Mouse (Mus musculus): ENCODE data around the gene Ap1ar. TPM values are rescaled to one million over a fixed set of nuclear protein-coding genes. Genes with fewer than 3 reads are reported as not detected.

Gene Ap1ar
- polyA plus RNA-seq, 1 experiment from 2014 or later = 49.3 TPM

DNA sequence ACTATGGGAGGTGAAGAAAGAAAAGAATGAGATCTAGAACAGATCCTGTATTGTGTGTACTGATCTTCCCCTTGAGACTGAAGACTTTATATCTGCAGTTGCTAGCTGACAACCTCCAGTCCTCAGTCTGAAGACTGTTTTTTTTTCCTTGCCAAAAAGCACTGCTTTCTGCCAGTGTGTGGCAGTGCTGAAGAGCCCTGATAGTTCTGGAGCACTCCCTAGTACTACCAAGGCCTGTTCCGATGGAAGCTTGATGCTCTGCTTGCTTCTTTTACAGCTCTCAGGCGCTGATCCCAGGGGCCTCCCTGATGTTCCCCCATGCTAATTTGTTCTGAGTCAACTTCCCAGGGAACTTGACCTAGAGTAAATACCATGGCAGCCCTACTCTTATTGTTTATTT lies 26.9 kb upstream of the Ap1ar start:
- no peak overlapping the region for H3K4me3 ChIP-seq (ENCODE audit: low read length)
- H3K36me3 ChIP-seq (ENCODE audit: insufficient read depth, low read length) = no peaks in the 10 kb centered on the region
- ATAC-seq (ENCODE audit: low FRiP score, low TSS enrichment) = no peak
- no peak overlapping the region for H3K4me2 ChIP-seq (replicated peaks; ENCODE audit: low read depth, low read length)
- 0 out of 2 replicates have a peak overlapping the region, but pooled peaks have one; percentile 25 for H3K27ac ChIP-seq (ENCODE audit: low read length)
- H3K4me1 ChIP-seq (ENCODE audit: insufficient read depth, low read length) = no peaks in the 10 kb centered on the region
- 0 out of 2 replicates have a peak, but pooled peaks cover 1% of the 10 kb centered on the region for H3K9me3 ChIP-seq (ENCODE audit: low read length)
- H3K27me3 ChIP-seq (ENCODE audit: insufficient read depth, low read length) = no peaks in the 10 kb centered on the region
- WGBS = 24% methylated on average over 2 of the region's 2 CpGs
- no peak overlapping the region for H3K9ac ChIP-seq (replicated peaks; ENCODE audit: low read length)

DNA sequence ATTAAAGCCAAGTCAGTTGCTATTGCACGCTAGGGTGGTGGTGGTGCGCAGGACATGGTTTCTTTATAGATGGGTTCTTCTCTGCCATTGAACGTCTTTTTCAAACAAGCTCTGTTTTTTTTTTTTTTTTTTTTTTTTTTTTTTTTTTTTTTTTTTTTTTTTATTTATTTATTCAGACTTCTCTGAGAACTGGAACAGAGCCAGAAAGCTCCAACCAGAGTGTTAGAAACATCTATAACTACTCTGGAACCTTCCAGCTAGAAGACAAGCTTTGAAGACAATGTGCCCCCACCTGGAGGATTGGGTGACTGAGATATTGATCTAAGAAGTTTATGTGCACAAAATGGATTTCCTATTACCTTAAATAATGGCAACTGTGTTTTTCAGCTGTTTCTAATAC lies 26.2 kb upstream of the Ap1ar start:
- H3K4me3 ChIP-seq (ENCODE audit: low read length) = no peak overlapping the region
- no peak overlapping the region for H3K9ac ChIP-seq (replicated peaks; ENCODE audit: low read length)
- H3K27ac ChIP-seq (ENCODE audit: low read length) = no peak overlapping the region
- no peaks in the 10 kb centered on the region for H3K36me3 ChIP-seq (ENCODE audit: insufficient read depth, low read length)
- WGBS = 66% methylated on average over 3 of the region's 3 CpGs
- H3K4me2 ChIP-seq (replicated peaks; ENCODE audit: low read depth, low read length) = no peak overlapping the region
- no peak for ATAC-seq (ENCODE audit: low FRiP score, low TSS enrichment)
- H3K27me3 ChIP-seq (ENCODE audit: insufficient read depth, low read length) = no peaks in the 10 kb centered on the region
- H3K4me1 ChIP-seq (ENCODE audit: insufficient read depth, low read length) = no peaks in the 10 kb centered on the region
- 0 out of 2 replicates have a peak, but pooled peaks cover 4% of the 10 kb centered on the region for H3K9me3 ChIP-seq (ENCODE audit: low read length)

DNA sequence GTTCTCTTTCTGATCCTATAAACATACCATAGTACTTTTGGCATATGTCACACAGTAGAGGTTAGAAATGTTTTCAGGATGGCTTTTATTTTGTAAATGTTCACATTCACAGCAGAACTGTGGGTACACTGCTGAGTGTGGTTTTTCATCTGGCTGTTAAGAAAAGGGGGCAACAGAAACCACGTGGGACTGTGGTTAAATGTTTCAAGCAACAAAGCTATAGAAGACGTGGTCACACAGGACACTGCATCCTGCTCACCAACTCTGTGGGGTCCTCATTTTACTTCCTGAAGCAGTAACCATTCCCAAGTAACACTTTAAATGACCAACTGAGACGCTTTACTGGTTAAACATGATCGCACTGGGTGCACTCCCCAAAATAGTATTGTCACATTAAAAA lies 25.2 kb upstream of the Ap1ar start:
- Histone ChIP-seq H3K27ac (ENCODE audit: low read length) (peak overlapping the region; percentile 76; the same call in 1 of the 2 replicates), H3K4me3 (ENCODE audit: low read length) (no peak overlapping the region)

DNA sequence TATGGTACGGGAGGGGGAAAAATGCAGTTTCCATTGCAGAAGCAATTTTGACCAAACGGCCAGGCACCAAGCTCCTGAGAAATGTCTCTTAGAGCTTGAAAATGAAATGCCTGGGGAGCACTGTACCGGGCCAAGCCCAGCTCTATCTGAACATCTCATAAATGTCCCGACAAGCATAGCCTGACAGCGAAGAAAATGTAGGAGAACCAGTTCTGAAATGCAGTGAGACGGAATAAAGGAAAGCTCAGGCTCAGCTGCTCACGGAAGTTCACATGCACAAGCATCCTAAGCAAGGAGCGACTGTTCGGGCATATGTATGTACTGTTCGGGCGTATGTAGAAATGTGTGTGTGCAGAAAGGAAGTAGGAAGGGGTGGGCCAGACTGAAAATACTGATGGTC lies 24.0 kb upstream of the Ap1ar start:
- H3K4me1 ChIP-seq (ENCODE audit: insufficient read depth, low read length) = no peaks in the 10 kb centered on the region
- 74% methylated on average over 11 of the region's 11 CpGs for WGBS
- peak overlapping the region; percentile 76; the same call in 1 of the 2 replicates for H3K27ac ChIP-seq (ENCODE audit: low read length)
- no peak overlapping the region for H3K4me2 ChIP-seq (replicated peaks; ENCODE audit: low read depth, low read length)
- H3K36me3 ChIP-seq (ENCODE audit: insufficient read depth, low read length) = no peaks in the 10 kb centered on the region
- no peak overlapping the region for H3K4me3 ChIP-seq (ENCODE audit: low read length)
- no peaks in the 10 kb centered on the region for H3K27me3 ChIP-seq (ENCODE audit: insufficient read depth, low read length)
- peak; percentile 82 for ATAC-seq (ENCODE audit: low FRiP score, low TSS enrichment)
- H3K9ac ChIP-seq (replicated peaks; ENCODE audit: low read length) = no peak overlapping the region
- 0 out of 2 replicates have a peak, but pooled peaks cover 4% of the 10 kb centered on the region for H3K9me3 ChIP-seq (ENCODE audit: low read length)

More for the DNA sequence above, 25.2 kb upstream of the Ap1ar start:
- no peaks in the 10 kb centered on the region for H3K36me3 ChIP-seq (ENCODE audit: insufficient read depth, low read length)
- WGBS = 74% methylated on average over 4 of the region's 4 CpGs
- H3K9me3 ChIP-seq (ENCODE audit: low read length) = 0 out of 2 replicates have a peak, but pooled peaks cover 4% of the 10 kb centered on the region
- no peaks in the 10 kb centered on the region for H3K4me1 ChIP-seq (ENCODE audit: insufficient read depth, low read length)
- ATAC-seq (ENCODE audit: low FRiP score, low TSS enrichment) = no peak
- no peaks in the 10 kb centered on the region for H3K27me3 ChIP-seq (ENCODE audit: insufficient read depth, low read length)
- no peak overlapping the region for H3K4me2 ChIP-seq (replicated peaks; ENCODE audit: low read depth, low read length)
- H3K9ac ChIP-seq (replicated peaks; ENCODE audit: low read length) = no peak overlapping the region

DNA sequence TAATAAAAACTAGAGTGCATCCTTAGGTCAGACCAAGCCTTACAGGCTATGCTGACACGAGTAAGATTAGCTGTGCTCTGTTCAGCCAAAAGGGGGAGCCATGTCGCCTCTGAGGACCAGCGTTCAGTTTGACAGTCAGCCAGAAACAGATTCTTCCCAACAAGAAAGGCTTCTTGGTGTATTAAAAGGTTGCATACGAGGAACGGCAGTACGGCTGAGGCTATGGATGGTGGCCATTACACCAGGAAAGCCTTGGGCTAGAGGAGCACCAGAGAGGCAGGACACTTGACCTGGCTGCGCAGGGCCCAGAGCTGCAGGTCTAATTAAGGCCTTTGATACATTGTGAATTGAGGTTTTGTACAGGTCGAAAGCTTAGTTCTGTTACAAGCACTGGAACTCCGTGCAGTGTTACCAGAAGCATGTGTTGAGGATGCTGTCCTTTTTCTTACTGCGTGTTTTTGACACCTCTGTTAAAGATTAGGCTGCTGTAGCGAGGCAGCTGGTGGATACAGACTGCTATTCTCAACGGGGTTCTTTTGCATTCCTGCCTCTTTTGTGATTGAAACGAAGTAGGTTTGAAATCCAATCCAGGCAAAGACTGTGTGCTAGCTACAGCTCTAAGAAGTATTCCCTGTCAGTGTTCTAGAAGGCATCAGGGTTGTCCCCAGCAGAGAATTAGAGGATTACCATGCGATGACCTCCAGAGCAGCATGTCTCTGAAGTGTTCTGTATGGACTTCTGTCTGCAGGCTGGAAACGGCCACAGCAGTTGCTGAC lies 16.3 kb upstream of the Ap1ar start:
- H3K36me3 ChIP-seq (ENCODE audit: insufficient read depth, low read length) = no peaks in the 10 kb centered on the region
- WGBS = 33% methylated on average over 15 of the region's 15 CpGs
- H3K4me3 ChIP-seq (ENCODE audit: low read length) = no peak overlapping the region
- H3K27ac ChIP-seq (ENCODE audit: low read length) = no peak overlapping the region
- no peak overlapping the region for H3K9ac ChIP-seq (replicated peaks; ENCODE audit: low read length)
- H3K9me3 ChIP-seq (ENCODE audit: low read length) = no peaks in the 10 kb centered on the region
- H3K27me3 ChIP-seq (ENCODE audit: insufficient read depth, low read length) = no peaks in the 10 kb centered on the region
- H3K4me1 ChIP-seq (ENCODE audit: insufficient read depth, low read length) = no peaks in the 10 kb centered on the region
- no peak overlapping the region for H3K4me2 ChIP-seq (replicated peaks; ENCODE audit: low read depth, low read length)
- ATAC-seq (ENCODE audit: low FRiP score, low TSS enrichment) = peak; percentile 67; the same call in 1 of the 2 replicates

DNA sequence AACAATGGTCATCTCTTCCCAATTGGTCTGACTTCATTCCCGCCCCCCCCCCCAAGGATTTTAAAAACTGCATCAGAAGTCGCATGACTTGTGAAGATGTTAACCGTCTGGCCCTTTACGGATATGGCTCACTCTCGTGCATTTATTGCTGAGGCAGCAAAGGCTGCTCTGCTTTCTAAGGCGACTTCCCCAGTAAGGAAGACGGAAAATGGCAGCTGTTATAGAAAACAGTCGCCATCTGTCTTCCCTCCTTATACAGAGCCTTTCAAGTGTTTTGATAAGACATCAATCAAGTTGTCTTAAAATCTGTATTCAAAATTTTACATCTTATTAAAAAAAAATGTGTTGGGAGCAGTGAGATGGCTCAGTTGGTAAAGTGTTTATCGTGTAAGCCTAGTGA lies 15.4 kb upstream of the Ap1ar start:
- Histone ChIP-seq H3K4me2 (replicated peaks; ENCODE audit: low read depth, low read length) (no peak overlapping the region), H3K4me3 (ENCODE audit: low read length) (no peak overlapping the region), H3K9me3 (ENCODE audit: low read length) (no peaks in the 10 kb centered on the region), H3K27me3 (ENCODE audit: insufficient read depth, low read length) (no peaks in the 10 kb centered on the region), H3K27ac (ENCODE audit: low read length) (no peak overlapping the region), H3K9ac (replicated peaks; ENCODE audit: low read length) (no peak overlapping the region), H3K36me3 (ENCODE audit: insufficient read depth, low read length) (no peaks in the 10 kb centered on the region), H3K4me1 (ENCODE audit: insufficient read depth, low read length) (no peaks in the 10 kb centered on the region)
- ATAC-seq (ENCODE audit: low FRiP score, low TSS enrichment) = no peak
- WGBS = 79% methylated on average over 9 of the region's 9 CpGs

DNA sequence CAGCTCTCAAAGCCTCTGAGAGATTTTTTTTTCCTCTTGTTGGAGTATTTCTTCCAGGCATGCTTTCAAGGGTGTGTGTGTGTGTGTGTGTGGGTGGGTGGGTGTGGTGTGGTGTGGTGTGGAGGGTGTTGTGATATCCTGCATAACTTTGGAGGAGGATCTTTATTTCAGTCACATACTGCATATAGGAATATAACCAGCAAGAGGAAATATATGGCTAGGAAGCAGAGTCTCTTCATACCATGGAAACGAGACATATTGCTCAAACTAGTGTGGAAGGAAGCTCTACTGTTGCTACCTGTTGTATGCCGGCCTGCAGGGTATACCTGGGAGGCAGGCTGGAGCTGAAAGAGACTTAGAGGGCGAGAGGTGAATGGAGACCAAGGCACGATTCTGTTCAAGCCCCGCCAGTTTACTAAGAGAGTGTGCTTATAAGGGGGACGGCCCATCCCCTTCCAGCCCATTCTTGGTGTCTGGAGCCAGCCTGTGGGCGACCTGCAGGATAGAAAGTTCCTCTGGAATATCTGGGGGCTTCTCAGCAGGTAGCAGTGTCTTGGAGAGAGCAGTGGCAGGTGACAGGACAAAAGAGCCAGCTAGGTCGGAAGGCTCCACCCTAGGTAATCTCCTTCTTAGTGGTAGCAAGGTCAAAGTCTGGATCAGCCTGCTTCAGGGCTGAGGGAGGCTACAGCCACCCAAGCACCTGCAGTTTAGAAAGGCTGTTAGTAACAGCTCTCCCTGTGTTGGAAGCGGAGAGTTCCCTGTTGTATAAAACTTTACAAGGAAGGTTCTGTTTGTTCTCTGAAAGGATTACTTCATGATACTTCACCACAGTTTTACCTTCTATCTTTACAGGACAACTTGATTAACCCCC lies 13.7 kb upstream of the Ap1ar start:
- H3K9ac ChIP-seq (replicated peaks; ENCODE audit: low read length) = no peak overlapping the region
- H3K9me3 ChIP-seq (ENCODE audit: low read length) = 0 out of 2 replicates have a peak, but pooled peaks cover 4% of the 10 kb centered on the region
- H3K27me3 ChIP-seq (ENCODE audit: insufficient read depth, low read length) = no peaks in the 10 kb centered on the region
- no peaks in the 10 kb centered on the region for H3K36me3 ChIP-seq (ENCODE audit: insufficient read depth, low read length)
- H3K4me3 ChIP-seq (ENCODE audit: low read length) = no peak overlapping the region
- no peak overlapping the region for H3K27ac ChIP-seq (ENCODE audit: low read length)
- H3K4me2 ChIP-seq (replicated peaks; ENCODE audit: low read depth, low read length) = no peak overlapping the region
- 65% methylated on average over 9 of the region's 9 CpGs for WGBS
- H3K4me1 ChIP-seq (ENCODE audit: insufficient read depth, low read length) = no peaks in the 10 kb centered on the region
- no peak for ATAC-seq (ENCODE audit: low FRiP score, low TSS enrichment)

DNA sequence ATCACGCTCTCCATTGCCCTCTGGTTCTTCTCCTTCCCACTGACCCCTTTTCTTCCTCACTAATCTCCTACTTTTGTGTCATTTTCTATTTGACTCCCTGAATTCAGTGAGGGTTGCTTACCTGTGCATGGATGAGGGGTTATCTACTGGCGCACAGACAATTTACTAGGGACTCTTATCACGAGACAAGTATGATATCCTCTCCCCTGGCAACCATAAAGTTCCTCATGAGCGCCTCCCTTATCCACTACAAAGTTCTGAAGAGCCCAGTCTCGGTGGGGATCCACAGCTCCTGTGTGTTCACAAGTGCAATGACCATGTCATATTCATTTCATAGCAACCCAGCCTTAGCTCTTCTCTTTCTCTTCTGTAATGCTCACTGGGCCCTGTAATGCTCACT lies 12.6 kb upstream of the Ap1ar start:
- WGBS = 79% methylated on average over 5 of the region's 5 CpGs
- Histone ChIP-seq H3K9ac (replicated peaks; ENCODE audit: low read length) (no peak overlapping the region), H3K9me3 (ENCODE audit: low read length) (0 out of 2 replicates have a peak, but pooled peaks cover 4% of the 10 kb centered on the region), H3K27ac (ENCODE audit: low read length) (no peak overlapping the region), H3K4me2 (replicated peaks; ENCODE audit: low read depth, low read length) (no peak overlapping the region), H3K36me3 (ENCODE audit: insufficient read depth, low read length) (no peaks in the 10 kb centered on the region), H3K27me3 (ENCODE audit: insufficient read depth, low read length) (no peaks in the 10 kb centered on the region), H3K4me3 (ENCODE audit: low read length) (no peak overlapping the region), H3K4me1 (ENCODE audit: insufficient read depth, low read length) (no peaks in the 10 kb centered on the region)
- no peak for ATAC-seq (ENCODE audit: low FRiP score, low TSS enrichment)

DNA sequence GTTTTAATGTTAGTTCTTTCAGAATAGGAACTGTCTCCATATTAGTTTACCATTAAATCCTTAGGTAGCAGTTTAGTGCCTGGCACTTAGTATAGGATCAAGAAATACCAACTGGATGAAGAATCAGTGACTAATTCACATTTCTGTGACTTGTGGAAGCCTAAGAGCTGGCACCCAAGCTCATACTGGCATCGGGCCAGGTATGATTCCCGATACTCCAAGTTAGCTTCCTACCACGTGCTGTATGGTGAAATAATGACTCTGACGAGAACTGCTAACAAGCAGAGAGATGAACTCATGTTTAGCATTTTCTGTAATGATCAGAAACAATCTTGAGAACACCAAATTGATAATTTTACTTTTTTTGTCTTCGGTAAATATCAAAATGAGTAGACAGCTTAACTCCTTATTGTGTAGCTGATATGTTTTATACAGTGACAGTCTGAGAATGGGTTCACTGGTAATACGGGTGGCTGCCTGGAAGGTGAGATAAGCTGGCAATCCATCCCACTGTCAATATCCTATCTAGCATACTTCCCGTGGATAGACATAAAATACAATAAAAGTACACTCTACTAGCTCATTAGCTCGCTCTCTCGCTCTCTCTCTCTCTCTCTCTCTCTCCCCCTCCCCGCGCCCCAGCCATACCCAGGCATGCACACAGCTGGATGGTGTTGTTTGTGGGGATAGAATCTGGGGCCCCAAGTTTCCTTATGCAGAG lies 10.9 kb upstream of the Ap1ar start:
- no peaks in the 10 kb centered on the region for H3K27me3 ChIP-seq (ENCODE audit: insufficient read depth, low read length)
- H3K4me3 ChIP-seq (ENCODE audit: low read length) = no peak overlapping the region
- no peak overlapping the region for H3K4me2 ChIP-seq (replicated peaks; ENCODE audit: low read depth, low read length)
- H3K27ac ChIP-seq (ENCODE audit: low read length) = no peak overlapping the region
- no peak for ATAC-seq (ENCODE audit: low FRiP score, low TSS enrichment)
- H3K4me1 ChIP-seq (ENCODE audit: insufficient read depth, low read length) = no peaks in the 10 kb centered on the region
- H3K9ac ChIP-seq (replicated peaks; ENCODE audit: low read length) = no peak overlapping the region
- 81% methylated on average over 11 of the region's 11 CpGs for WGBS
- 0 out of 2 replicates have a peak, but pooled peaks cover 4% of the 10 kb centered on the region for H3K9me3 ChIP-seq (ENCODE audit: low read length)
- no peaks in the 10 kb centered on the region for H3K36me3 ChIP-seq (ENCODE audit: insufficient read depth, low read length)

Data from kidney, embryonic 16.5 days (tissue).